Mouse (Mus musculus): ENCODE data around the gene Lpar1. TPM values are rescaled to one million over a fixed set of nuclear protein-coding genes. Genes with fewer than 3 reads are reported as not detected.

Gene Lpar1
- polyA plus RNA-seq (2012; rRNA removed; ENCODE audit: low replicate concordance): 54.9 and 56.3 TPM in 2 replicates

GRCm38 (mm10) chr4:58553631-58554358, at the start of gene Lpar1:
Gene Lpar1 (minus strand): TSS chr4:58553898.

Other genes with a start within 250 kb of the Lpar1 start
- not detected in 2 replicates for gene Olfr267, start 233.8 kb upstream of the Lpar1 start, polyA plus RNA-seq (2012; rRNA removed; ENCODE audit: low replicate concordance)

Data from mammary gland, adult 2 months (tissue).